Comparison of ENCODE assay signal across 13 mouse cellular contexts in the genomic region with DNA sequence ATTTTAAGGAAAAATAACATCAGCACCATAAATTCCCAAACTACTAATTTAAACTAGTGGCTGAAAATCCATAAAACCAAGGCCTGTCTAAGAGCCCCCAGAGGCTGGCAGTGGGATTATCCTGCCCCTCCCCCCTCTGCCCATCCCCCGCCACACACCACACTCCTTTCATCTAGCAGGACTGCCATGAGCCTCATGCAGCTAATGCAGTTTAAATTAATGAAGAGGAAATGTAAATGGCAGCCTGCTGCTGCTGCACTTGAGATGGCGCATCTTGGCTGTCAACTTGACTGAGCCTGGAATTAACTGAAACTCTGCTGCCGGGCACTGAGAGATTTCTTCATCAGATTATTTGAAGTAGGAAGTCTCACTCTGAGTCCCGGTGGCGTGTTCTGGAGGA.
A peak's percentile ranks its signal among the peaks of the same experiment; 100 is the strongest.
DNase-seq lines count a peak whose midpoint lies in the region; ATAC-seq lines count a peak whose summit lies in the region.
"Had no signal": no experiment of that assay in that cellular context is flagged by ENCODE, and none has a peak within 500 bp of the region (broad histone marks: within the 10 kb centered on the region; RNA-seq: fewer than 3 reads in every experiment).

No protein-coding gene starts in this region.

- no peak overlapping the region for H3K4me2 ChIP-seq in forebrain, embryonic 14.5 days (ENCODE audit: low read length)
- H3K4me2 ChIP-seq in neural tube, embryonic 15.5 days = no peak overlapping the region

- no peak overlapping the region for H3K9ac ChIP-seq in forebrain, embryonic 14.5 days (ENCODE audit: low read length)
- H3K9ac ChIP-seq in neural tube, embryonic 15.5 days (replicated peaks) = no peak overlapping the region
- H3K9ac ChIP-seq: liver, embryonic 14.5 days had no signal

- H3K36me3 ChIP-seq in forebrain, embryonic 14.5 days (ENCODE audit: control insufficient read depth, insufficient read depth, low read length) = 0 out of 2 replicates have a peak, but pooled peaks cover 9% of the 10 kb centered on the region
- H3K36me3 ChIP-seq in midbrain, embryonic 10.5 days = peaks cover 16% of the 10 kb centered on the region
- peaks cover 53% of the 10 kb centered on the region for H3K36me3 ChIP-seq in neural tube, embryonic 15.5 days

- H3K4me1 ChIP-seq in forebrain, embryonic 14.5 days (ENCODE audit: control insufficient read depth, insufficient read depth, low read length) = peaks cover 3% of the 10 kb centered on the region; the same call in 1 of the 2 replicates
- H3K4me1 ChIP-seq in midbrain, embryonic 10.5 days = peaks cover 12% of the 10 kb centered on the region
- H3K4me1 ChIP-seq in neural tube, embryonic 15.5 days = peaks cover 18% of the 10 kb centered on the region

- DNase-seq in embryo, embryonic 10.5 days (ENCODE audit: low spot score) = peak; percentile 21
- DNase-seq in embryo, embryonic 10 days (ENCODE audit: low spot score) = no peak
- DNase-seq in forebrain, embryonic 14.5 days (ENCODE audit: low spot score) = peak; percentile 50
- DNase-seq in midbrain, embryonic 10.5 days (ENCODE audit: low spot score) = peak; percentile 39
- DNase-seq in ovary, adult 18-20 months (ENCODE audit: low spot score) = no peak
- no peak for DNase-seq in kidney, adult 8-10 months
- DNase-seq in cerebellum, adult 9-10 months = no peak
- DNase-seq: adrenal gland, postnatal 25 days; kidney, postnatal 36 days; lung, postnatal 36 days had no signal

- no peaks in the 10 kb centered on the region for H3K9me3 ChIP-seq in forebrain, embryonic 14.5 days (replicated peaks; ENCODE audit: control insufficient read depth, low read length)
- H3K9me3 ChIP-seq in midbrain, embryonic 10.5 days (replicated peaks) = no peaks in the 10 kb centered on the region
- no peaks in the 10 kb centered on the region for H3K9me3 ChIP-seq in neural tube, embryonic 15.5 days (replicated peaks)

- WGBS in forebrain, embryonic 14.5 days = 48% methylated on average over 5 of the region's 5 CpGs
- 68% methylated on average over 5 of the region's 5 CpGs for WGBS in midbrain, embryonic 10.5 days
- WGBS in neural tube, embryonic 15.5 days = 57% methylated on average over 5 of the region's 5 CpGs

- no peak overlapping the region for H3K4me3 ChIP-seq in forebrain, embryonic 14.5 days (ENCODE audit: low read depth, low read length)
- no peak overlapping the region for H3K4me3 ChIP-seq in midbrain, embryonic 10.5 days
- no peak overlapping the region for H3K4me3 ChIP-seq in neural tube, embryonic 15.5 days (replicated peaks)

- H3K27ac ChIP-seq in forebrain, embryonic 14.5 days (ENCODE audit: low read depth, low read length) = no peak overlapping the region
- 0 out of 2 replicates have a peak overlapping the region, but pooled peaks have one; percentile 38 for H3K27ac ChIP-seq in midbrain, embryonic 10.5 days (replicated peaks)
- H3K27ac ChIP-seq in neural tube, embryonic 15.5 days (replicated peaks) = peak overlapping the region; percentile 56
- H3K27ac ChIP-seq: liver, embryonic 14.5 days had no signal

- H3K27me3 ChIP-seq in forebrain, embryonic 14.5 days (replicated peaks; ENCODE audit: control insufficient read depth, insufficient read depth, low read length) = no peaks in the 10 kb centered on the region
- H3K27me3 ChIP-seq in midbrain, embryonic 10.5 days (ENCODE audit: low read depth, poor library complexity, severe bottlenecking) = no peaks in the 10 kb centered on the region
- H3K27me3 ChIP-seq in neural tube, embryonic 15.5 days (replicated peaks) = no peaks in the 10 kb centered on the region

- peak; percentile 63 for ATAC-seq in forebrain, embryonic 14.5 days
- peak; percentile 11; the same call in 1 of the 2 replicates for ATAC-seq in neural tube, embryonic 15.5 days (ENCODE audit: low FRiP score)
- ATAC-seq: intestine, embryonic 16.5 days had no signal

Comparison
In these comparisons a context has a peak if more than half of its experiments do, and no peak if none do; other contexts are left out.
1. DNase-seq: peak in embryo, embryonic 10.5 days (single experiment), forebrain, embryonic 14.5 days (single experiment) and midbrain, embryonic 10.5 days (single experiment); none in embryo, embryonic 10 days (single experiment), ovary, adult 18-20 months (single experiment), kidney, adult 8-10 months (0 of 2) and cerebellum, adult 9-10 months (single experiment).